Mouse (Mus musculus) ovary, adult 18-20 months (tissue): Measurements from ENCODE around the gene Tmem191c.
A peak's percentile ranks its signal among the peaks of the same experiment; 100 is the strongest.

Experiments used
- DNase-seq: peaks from one replicate; pipeline ENCODE4 v3.0.0; 2022; ENCODE audit warnings: low spot score, mixed read lengths

Tmem191c gene

GRCm38 (mm10) chr16:17266113-17266512 is 9.8 kb upstream of the Tmem191c start:
- DNase-seq, result no peak

GRCm38 (mm10) chr16:17267937-17268336 is 7.9 kb upstream of the Tmem191c start:
- DNase-seq, result no peak

DNA sequence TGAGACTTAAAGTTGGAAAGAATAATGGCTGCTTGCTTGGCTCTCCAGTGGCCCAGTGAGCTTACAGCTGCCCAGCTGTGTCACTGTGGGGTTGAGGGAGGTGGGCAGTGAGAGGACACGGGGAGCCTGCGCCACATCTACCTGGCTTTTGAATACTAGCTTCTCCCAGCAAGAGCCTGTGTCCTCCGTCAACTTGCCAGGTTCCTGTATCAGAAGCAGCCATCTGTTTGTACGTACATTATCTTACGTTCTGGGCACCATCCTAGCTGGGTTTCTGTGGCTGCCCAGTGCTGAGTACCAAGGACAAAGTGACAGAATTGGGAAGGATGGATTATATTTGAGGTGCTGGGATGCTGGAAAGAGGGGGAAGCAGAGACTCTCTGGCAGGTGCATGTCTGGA is 6.0 kb upstream of the Tmem191c start:
- DNase-seq, result no peak

DNA sequence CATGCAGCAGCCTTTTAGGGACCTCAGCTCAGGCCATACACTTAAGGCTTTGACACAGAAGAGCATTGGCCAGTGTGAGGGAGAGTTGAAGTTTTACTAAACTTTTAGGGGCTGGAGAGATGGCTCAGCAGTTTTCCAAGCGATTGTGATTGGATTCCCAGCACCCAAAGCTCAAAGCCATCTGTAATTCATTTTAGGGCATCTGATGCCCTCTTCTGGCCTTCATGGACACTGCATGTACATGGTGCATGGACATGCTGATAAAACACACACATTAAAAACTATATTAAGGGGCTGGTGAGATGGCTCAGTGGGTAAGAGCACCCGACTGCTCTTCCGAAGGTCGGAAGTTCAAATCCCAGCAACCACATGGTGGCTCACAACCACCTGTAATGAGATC is 4.8 kb upstream of the Tmem191c start:
- no peak for DNase-seq

DNA sequence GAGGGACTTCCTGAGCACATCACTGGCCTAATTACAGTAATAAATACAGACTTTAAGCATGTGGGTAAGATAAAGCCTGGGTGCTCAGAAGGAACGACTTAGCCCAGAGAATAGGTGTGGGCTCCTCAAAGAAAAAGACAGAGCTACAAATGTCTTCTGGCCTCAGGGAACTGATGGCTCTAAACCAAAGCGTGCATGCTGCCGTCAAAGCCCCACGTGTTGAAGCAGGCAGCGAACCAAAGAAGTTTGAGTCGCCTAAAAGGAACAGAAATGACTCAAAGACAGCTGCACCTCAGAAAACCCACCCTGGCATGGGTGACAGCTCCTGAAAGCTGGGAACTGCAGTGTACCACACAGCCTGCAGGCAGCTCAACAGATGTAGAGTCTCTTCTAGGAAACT is 4.0 kb upstream of the Tmem191c start:
- DNase-seq, result no peak

- peak; percentile 81 for DNase-seq
These were observed 581 bp downstream of the Tmem191c start for GRCm38 (mm10) chr16:17276164-17277151.

DNA sequence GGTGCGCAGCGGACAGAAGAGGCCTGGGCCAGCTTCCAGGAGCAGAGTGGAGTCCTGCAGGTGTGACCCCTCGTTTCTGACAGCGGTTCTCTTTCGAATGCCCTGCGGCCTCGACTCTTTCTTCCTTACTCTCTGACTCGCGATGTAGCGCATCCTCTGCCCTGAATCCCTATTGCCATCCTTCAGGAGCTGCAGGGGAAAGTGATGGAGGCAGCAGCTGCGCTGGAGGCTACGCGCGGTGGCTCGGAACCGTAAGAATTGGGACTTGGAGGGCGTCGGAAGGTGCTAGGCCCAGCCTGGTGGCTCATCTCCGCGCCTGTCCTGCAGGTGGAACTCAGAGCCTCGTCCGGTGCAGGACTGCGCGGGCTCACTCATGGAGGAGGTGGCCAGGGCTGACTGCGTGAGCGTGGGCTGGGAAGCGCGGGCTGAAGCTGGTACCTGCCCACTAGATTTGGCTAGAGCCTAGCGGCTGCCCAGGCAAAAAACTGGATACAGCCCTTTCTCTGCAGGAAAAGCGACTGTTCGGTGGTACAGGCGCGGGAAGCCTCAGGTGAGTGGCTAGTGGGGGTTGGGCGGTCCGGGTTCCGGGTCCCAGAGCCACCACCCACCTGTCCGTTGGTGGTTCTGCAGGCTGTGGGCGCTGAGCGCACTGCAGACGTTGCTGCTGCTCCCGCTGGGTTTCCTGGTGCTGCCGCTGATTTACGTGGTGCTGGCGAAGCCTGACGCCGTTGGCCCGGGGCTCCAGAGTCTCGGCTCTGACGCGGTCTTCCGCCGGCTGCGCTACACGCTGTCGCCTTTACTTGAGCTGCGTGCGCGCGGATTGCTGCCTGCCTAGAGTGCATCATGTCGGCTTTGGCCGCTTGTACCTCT is 1.7 kb downstream of the Tmem191c start:
- DNase-seq, result no peak

GRCm38 (mm10) chr16:17280471-17280870 is 4.6 kb downstream of the Tmem191c start:
- peak; percentile 47 for DNase-seq

- DNase-seq, result no peak
These were observed 7.3 kb downstream of the Tmem191c start for GRCm38 (mm10) chr16:17283151-17283550.

DNA sequence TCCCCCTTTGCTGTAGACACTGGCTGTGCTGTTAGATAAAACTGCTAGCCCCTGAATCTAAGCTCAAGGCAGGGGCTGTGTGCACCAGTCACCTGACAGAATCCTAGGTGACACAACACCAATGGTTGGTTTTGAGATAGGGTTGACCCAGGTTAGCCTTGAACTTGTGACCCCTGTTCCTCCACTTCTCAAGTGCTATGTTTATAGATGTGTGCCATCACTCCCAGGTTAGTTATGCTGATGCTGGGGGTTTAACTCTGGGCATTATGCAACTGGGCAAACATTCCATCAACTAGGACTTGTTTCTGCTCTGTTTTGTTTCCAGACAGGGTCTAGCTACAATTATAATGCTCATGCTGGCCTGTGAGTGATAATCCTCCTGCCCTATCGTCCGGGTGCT is 11.2 kb downstream of the Tmem191c start:
- no peak for DNase-seq

DNA sequence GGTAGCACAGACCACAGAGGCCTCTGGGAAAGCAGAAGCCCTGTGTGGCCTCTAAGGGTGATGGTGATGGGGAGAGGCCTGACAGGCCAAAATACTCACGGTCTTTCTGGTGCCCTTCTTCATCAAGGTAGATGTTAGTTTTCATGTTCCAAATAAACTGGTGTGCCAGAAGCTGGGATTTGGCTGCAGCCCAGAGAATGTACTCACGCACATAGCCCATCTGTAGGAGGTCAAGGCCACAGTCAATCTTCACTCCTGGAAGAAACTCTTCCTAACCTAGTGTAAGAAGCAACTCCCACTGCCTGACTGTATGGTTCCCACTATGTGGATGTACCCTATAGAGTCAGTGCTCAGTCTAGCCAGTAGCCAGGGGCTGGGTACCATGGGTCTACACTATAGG is 15.1 kb downstream of the Tmem191c start:
- DNase-seq, result no peak

DNA sequence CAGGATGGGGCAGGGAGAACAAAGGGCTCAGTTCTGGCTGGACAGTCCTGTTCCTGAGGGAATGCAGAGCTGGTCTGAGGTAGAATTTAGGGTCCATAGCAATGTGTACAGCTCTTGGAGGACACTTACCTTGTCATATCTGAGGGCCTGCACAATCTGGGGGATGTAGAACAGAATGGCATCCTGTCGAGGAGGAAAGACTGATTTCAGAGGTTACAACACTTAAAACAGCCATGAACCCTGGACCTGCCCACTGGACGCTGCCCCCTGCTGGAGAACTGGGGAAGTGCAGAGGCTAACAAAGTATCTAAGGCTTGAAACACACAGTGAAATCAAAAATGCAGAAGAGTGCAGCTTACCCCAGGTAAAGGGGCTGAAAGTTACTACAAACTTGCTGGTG is 16.9 kb downstream of the Tmem191c start:
- DNase-seq, result no peak

DNA sequence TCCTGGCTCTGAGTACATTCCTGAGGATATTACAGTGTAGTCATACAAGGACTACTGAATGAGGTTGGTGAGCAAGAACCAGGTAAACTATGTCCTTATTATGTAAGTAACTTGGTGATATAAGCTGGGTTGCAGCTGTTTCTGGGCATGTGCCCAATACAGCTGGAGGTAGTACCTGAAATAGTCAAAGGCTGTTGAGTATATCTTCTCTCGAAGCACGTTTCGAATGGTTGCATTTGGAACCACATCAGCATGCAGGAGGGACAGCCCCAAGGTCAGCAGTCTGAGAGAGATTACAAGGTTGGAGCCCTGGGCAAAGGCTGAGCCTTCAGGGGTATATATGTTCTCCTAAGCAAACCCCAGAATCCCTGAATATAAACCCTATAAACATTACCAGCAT is 24.9 kb downstream of the Tmem191c start:
- no peak for DNase-seq

- no peak for DNase-seq
These were observed 27.8 kb downstream of the Tmem191c start for GRCm38 (mm10) chr16:17303521-17304245.

GRCm38 (mm10) chr16:17307461-17307860 is 31.6 kb downstream of the Tmem191c start:
- no peak for DNase-seq

- DNase-seq, result no peak
These were observed 33.2 kb downstream of the Tmem191c start for GRCm38 (mm10) chr16:17309036-17309435.

DNA sequence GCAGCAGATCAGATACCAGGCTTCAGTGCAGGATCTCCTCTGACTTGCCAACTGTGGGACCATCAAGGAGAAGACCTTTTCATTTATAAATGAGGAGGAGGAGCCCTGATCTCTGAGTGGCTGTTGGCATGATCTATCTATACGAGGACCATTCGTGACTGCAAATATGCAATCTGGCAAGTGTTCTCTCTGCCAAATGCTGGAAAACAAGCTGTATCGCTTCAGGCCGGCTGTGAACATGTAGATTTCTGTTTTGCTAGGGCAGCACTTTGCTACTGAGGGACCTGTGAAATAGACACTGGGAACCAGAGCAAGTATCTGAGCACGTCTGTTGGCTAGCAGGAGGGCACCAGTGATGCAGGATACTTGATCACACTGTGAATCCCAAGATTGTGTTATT is 36.7 kb downstream of the Tmem191c start:
- no peak for DNase-seq

GRCm38 (mm10) chr16:17316554-17316953 is 40.7 kb downstream of the Tmem191c start:
- DNase-seq, result no peak

DNA sequence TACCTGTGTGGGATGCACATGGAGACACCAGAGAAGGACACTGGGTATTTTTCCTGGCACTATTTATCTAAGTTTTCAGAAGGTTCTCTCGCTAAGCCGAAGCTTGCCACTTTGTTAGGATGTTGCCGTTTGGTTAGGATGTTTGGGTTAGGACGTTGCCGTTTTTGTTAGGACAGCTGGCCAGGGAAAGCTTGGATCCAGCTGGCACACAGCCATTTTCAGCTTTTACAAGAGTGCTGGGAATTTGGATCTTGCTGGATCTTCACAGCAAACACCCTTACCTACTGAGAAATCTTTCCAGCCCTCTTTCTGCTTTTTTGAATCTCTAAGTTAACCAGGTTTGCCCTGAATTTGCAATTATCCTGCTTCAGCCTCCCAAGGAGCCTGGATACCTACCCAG is 45.6 kb downstream of the Tmem191c start:
- DNase-seq, result peak; percentile 6

GRCm38 (mm10) chr16:17324745-17325144 is 48.9 kb downstream of the Tmem191c start:
- no peak for DNase-seq

DNA sequence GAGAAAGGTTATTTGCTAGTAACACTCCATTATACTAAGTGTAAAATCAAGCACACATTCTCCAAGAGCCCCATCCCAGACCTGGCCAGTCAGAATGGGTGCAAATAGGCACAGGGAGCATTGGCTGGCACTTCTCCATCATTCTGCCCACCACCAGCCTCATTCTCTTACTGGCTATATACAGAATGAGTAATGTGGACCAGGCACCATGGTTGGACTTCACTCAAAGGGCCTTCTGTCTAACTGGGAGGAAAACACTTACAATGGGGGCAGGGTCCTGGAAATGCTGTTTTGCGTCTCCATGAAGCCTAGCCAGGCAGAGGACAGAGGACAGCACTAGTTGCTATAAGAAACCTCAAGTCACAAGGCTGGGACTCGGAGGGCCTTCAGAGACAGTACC is 50.2 kb downstream of the Tmem191c start:
- no peak for DNase-seq
